Mouse (Mus musculus): Measurements from ENCODE around the gene Prrg2. TPM values are rescaled to one million over a fixed set of nuclear protein-coding genes. Genes with fewer than 3 reads are reported as not detected.

Gene Prrg2
- polyA plus RNA-seq, 1 experiment = 27.3 TPM

- no peaks in the 10 kb centered on the region for H3K36me3 ChIP-seq (ENCODE audit: control insufficient read depth, insufficient read depth, low read length)
- TF ChIP-seq CTCF (IDR thresholded peaks at IDR 0.05; ENCODE audit: control insufficient read depth, insufficient read depth, insufficient replicate concordance, low read depth, low read length) = no peak
- no peak for TF ChIP-seq POLR2A (IDR thresholded peaks at IDR 0.05; ENCODE audit: control insufficient read depth, low read depth, low read length)
- H3K4me3 ChIP-seq (ENCODE audit: control insufficient read depth, low read depth, low read length) = no peak overlapping the region
- H3K27ac ChIP-seq (ENCODE audit: control insufficient read depth, insufficient read depth, low read depth, low read length) = peak overlapping the region; percentile 59; the same call in 1 of the 2 replicates
- peaks cover 30% of the 10 kb centered on the region for H3K4me1 ChIP-seq (ENCODE audit: control insufficient read depth, insufficient read depth, low read length)
- H3K27me3 ChIP-seq (ENCODE audit: control insufficient read depth, insufficient read depth, low read length) = no peaks in the 10 kb centered on the region
Observed at GRCm38 (mm10) chr7:45056972-45057348, 5.5 kb downstream of the Prrg2 start.

- H3K27ac ChIP-seq (ENCODE audit: control insufficient read depth, insufficient read depth, low read depth, low read length) = peak overlapping the region; percentile 59; the same call in 1 of the 2 replicates
- no peaks in the 10 kb centered on the region for H3K36me3 ChIP-seq (ENCODE audit: control insufficient read depth, insufficient read depth, low read length)
- no peak for TF ChIP-seq CTCF (IDR thresholded peaks at IDR 0.05; ENCODE audit: control insufficient read depth, insufficient read depth, insufficient replicate concordance, low read depth, low read length)
- no peak for TF ChIP-seq POLR2A (IDR thresholded peaks at IDR 0.05; ENCODE audit: control insufficient read depth, low read depth, low read length)
- no peak overlapping the region for H3K4me3 ChIP-seq (ENCODE audit: control insufficient read depth, low read depth, low read length)
- H3K4me1 ChIP-seq (ENCODE audit: control insufficient read depth, insufficient read depth, low read length) = peaks cover 32% of the 10 kb centered on the region
- H3K27me3 ChIP-seq (ENCODE audit: control insufficient read depth, insufficient read depth, low read length) = no peaks in the 10 kb centered on the region
Observed at GRCm38 (mm10) chr7:45056329-45056971, 6.0 kb downstream of the Prrg2 start.

- Histone ChIP-seq H3K27ac (ENCODE audit: control insufficient read depth, insufficient read depth, low read depth, low read length) (peak overlapping the region; percentile 70), H3K4me3 (ENCODE audit: control insufficient read depth, low read depth, low read length) (peak overlapping the region; percentile 80), H3K27me3 (ENCODE audit: control insufficient read depth, insufficient read depth, low read length) (no peaks in the 10 kb centered on the region), H3K36me3 (ENCODE audit: control insufficient read depth, insufficient read depth, low read length) (no peaks in the 10 kb centered on the region), H3K4me1 (ENCODE audit: control insufficient read depth, insufficient read depth, low read length) (peaks cover 30% of the 10 kb centered on the region)
- TF ChIP-seq CTCF (IDR thresholded peaks at IDR 0.05; ENCODE audit: control insufficient read depth, insufficient read depth, insufficient replicate concordance, low read depth, low read length) (0 out of 2 replicates have a peak, but pooled peaks have one; percentile 2), POLR2A (IDR thresholded peaks at IDR 0.05; ENCODE audit: control insufficient read depth, low read depth, low read length) (peak; percentile 91)
Observed at GRCm38 (mm10) chr7:45053931-45054510, 8.5 kb downstream of the Prrg2 start.

GRCm38 (mm10) chr7:45053117-45053930 lies 9.2 kb downstream of the Prrg2 start:
- Histone ChIP-seq H3K27me3 (ENCODE audit: control insufficient read depth, insufficient read depth, low read length) (no peaks in the 10 kb centered on the region), H3K4me3 (ENCODE audit: control insufficient read depth, low read depth, low read length) (peak overlapping the region; percentile 80), H3K4me1 (ENCODE audit: control insufficient read depth, insufficient read depth, low read length) (peaks cover 25% of the 10 kb centered on the region), H3K27ac (ENCODE audit: control insufficient read depth, insufficient read depth, low read depth, low read length) (peak overlapping the region; percentile 72), H3K36me3 (ENCODE audit: control insufficient read depth, insufficient read depth, low read length) (no peaks in the 10 kb centered on the region)
- TF ChIP-seq CTCF (IDR thresholded peaks at IDR 0.05; ENCODE audit: control insufficient read depth, insufficient read depth, insufficient replicate concordance, low read depth, low read length) = no peak
- no peak for TF ChIP-seq POLR2A (IDR thresholded peaks at IDR 0.05; ENCODE audit: control insufficient read depth, low read depth, low read length)

- TF ChIP-seq POLR2A (IDR thresholded peaks at IDR 0.05; ENCODE audit: control insufficient read depth, low read depth, low read length) (no peak), CTCF (IDR thresholded peaks at IDR 0.05; ENCODE audit: control insufficient read depth, insufficient read depth, insufficient replicate concordance, low read depth, low read length) (no peak)
- H3K27ac ChIP-seq (ENCODE audit: control insufficient read depth, insufficient read depth, low read depth, low read length) = peak within 1 kb of the TSS; percentile 78
- H3K4me1 ChIP-seq (ENCODE audit: control insufficient read depth, insufficient read depth, low read length) = peaks cover 25% of the 10 kb centered on the region
- no peaks in the 10 kb centered on the region for H3K27me3 ChIP-seq (ENCODE audit: control insufficient read depth, insufficient read depth, low read length)
- H3K36me3 ChIP-seq (ENCODE audit: control insufficient read depth, insufficient read depth, low read length) = no peaks in the 10 kb centered on the region
- peak within 1 kb of the TSS; percentile 83 for H3K4me3 ChIP-seq (ENCODE audit: control insufficient read depth, low read depth, low read length)
Observed at GRCm38 (mm10) chr7:45052862-45053116, 9.7 kb downstream of the Prrg2 start, which contains the start of gene Prr12. TSS of gene Prr12 (minus strand) at chr7:45052881.

GRCm38 (mm10) chr7:45052181-45052861 lies 10.2 kb downstream of the Prrg2 start:
- Histone ChIP-seq H3K4me1 (ENCODE audit: control insufficient read depth, insufficient read depth, low read length) (peaks cover 25% of the 10 kb centered on the region), H3K27ac (ENCODE audit: control insufficient read depth, insufficient read depth, low read depth, low read length) (peak overlapping the region; percentile 78), H3K4me3 (ENCODE audit: control insufficient read depth, low read depth, low read length) (peak overlapping the region; percentile 83), H3K27me3 (ENCODE audit: control insufficient read depth, insufficient read depth, low read length) (no peaks in the 10 kb centered on the region), H3K36me3 (ENCODE audit: control insufficient read depth, insufficient read depth, low read length) (no peaks in the 10 kb centered on the region)
- TF ChIP-seq POLR2A (IDR thresholded peaks at IDR 0.05; ENCODE audit: control insufficient read depth, low read depth, low read length) = no peak

GRCm38 (mm10) chr7:45051601-45051974 lies 10.9 kb downstream of the Prrg2 start:
- Histone ChIP-seq H3K27ac (ENCODE audit: control insufficient read depth, insufficient read depth, low read depth, low read length) (peak overlapping the region; percentile 9), H3K4me3 (ENCODE audit: control insufficient read depth, low read depth, low read length) (peak overlapping the region; percentile 83), H3K27me3 (ENCODE audit: control insufficient read depth, insufficient read depth, low read length) (no peaks in the 10 kb centered on the region), H3K4me1 (ENCODE audit: control insufficient read depth, insufficient read depth, low read length) (peaks cover 22% of the 10 kb centered on the region), H3K36me3 (ENCODE audit: control insufficient read depth, insufficient read depth, low read length) (no peaks in the 10 kb centered on the region)
- TF ChIP-seq POLR2A (IDR thresholded peaks at IDR 0.05; ENCODE audit: control insufficient read depth, low read depth, low read length) (no peak), CTCF (IDR thresholded peaks at IDR 0.05; ENCODE audit: control insufficient read depth, insufficient read depth, insufficient replicate concordance, low read depth, low read length) (no peak)

All from testis, adult 2 months (tissue).